Mouse (Mus musculus) layer of hippocampus, postnatal 10 days (tissue): Measurements from ENCODE around the gene Mxd3. TPM values are rescaled to one million over a fixed set of nuclear protein-coding genes. Genes with fewer than 3 reads are reported as not detected.

Experiments
- DNase-seq, 2 experiments: peaks; one replicate each; pipeline ENCODE4 v3.0.0; 2021; ENCODE audit warnings: low spot score in 2 of 2
- total RNA-seq, 2 experiments: library from RNA; stranded (reverse); gene quantifications; 2 replicates each; pipeline ENCODE4 v1.2.3; 2021

Mxd3 gene
- total RNA-seq, 2 experiments from 2014 or later = 2.4 to 2.9 TPM

DNA sequence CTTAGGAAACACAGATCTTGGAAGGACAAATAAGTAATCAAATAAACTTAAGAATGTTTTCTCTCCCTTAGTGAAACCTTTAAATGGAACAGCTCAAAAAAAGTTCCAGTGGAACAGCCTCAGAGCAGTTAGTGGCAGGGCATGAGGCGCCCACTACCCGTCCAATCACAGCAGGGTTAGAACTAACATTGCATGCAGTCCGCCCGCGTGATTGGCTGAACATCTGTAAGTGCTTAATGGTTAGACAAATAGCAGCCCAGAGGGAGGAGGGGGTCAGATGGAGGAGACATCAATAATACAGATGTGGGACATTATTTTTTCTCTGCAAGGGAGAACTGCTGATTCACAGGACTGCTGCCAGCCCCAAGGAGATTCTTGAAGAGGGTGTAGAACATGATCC lies 52.4 kb downstream of the Mxd3 start:
- no peak for DNase-seq

Other genes with a start within 250 kb of the Mxd3 start
- gene Uimc1, start 229.5 kb downstream of the Mxd3 start, total RNA-seq = 10 to 100 TPM; 19.1 to 20.4 TPM
- 10 to 100 TPM; 50.4 to 50.8 TPM for gene Zfp346, start 224.5 kb downstream of the Mxd3 start, total RNA-seq
- not detected for gene Gm17617, start 196.3 kb downstream of the Mxd3 start, total RNA-seq
- gene Fgfr4, start 177.2 kb downstream of the Mxd3 start, total RNA-seq = under 1 TPM; 0.41 to 0.58 TPM
- gene Nsd1, start 120.0 kb downstream of the Mxd3 start, total RNA-seq = 100 to 1,000 TPM; 153 to 156 TPM
- 100 to 1,000 TPM; 169 to 177 TPM for gene Prelid1, start 9.3 kb downstream of the Mxd3 start, total RNA-seq
- gene Rab24, start 7.9 kb downstream of the Mxd3 start, total RNA-seq = 10 to 100 TPM; 62.4 to 66.9 TPM
- gene Lman2, start 33.0 kb upstream of the Mxd3 start, total RNA-seq = 10 to 100 TPM; 44.7 to 49.4 TPM
- gene Rgs14, start 39.9 kb upstream of the Mxd3 start, total RNA-seq = 10 to 100 TPM; 28.6 to 37.0 TPM
- not detected for gene Slc34a1, start 68.4 kb upstream of the Mxd3 start, total RNA-seq
- under 1 TPM in 1 of 2 experiments, not detected in 1; 0.75 TPM for gene Pfn3, start 85.4 kb upstream of the Mxd3 start, total RNA-seq
- 1 to 10 TPM in 1 of 2 experiments, under 1 TPM in 1; 0.37 to 1.2 TPM for gene F12, start 97.0 kb upstream of the Mxd3 start, total RNA-seq
- gene Grk6, start 115.2 kb upstream of the Mxd3 start, total RNA-seq = 10 to 100 TPM; 76.4 to 79.2 TPM
- gene Prr7, start 134.4 kb upstream of the Mxd3 start, total RNA-seq = 100 to 1,000 TPM in 1 of 2 experiments, 10 to 100 TPM in 1; 98.1 to 112 TPM
- 100 to 1,000 TPM; 392 to 399 TPM for gene Dbn1, start 158.3 kb upstream of the Mxd3 start, total RNA-seq
- gene Pdlim7, start 183.9 kb upstream of the Mxd3 start, total RNA-seq = 10 to 100 TPM; 66.1 to 68.9 TPM
- gene Dok3, start 199.5 kb upstream of the Mxd3 start, total RNA-seq = 1 to 10 TPM; 5.0 to 6.5 TPM
- 10 to 100 TPM; 36.9 to 46.6 TPM for gene Ddx41, start 206.8 kb upstream of the Mxd3 start, total RNA-seq
- gene Fam193b, start 241.3 kb upstream of the Mxd3 start, total RNA-seq = 10 to 100 TPM; 61.9 to 82.4 TPM
- gene Tmed9, start 243.9 kb upstream of the Mxd3 start, total RNA-seq = 100 to 1,000 TPM; 127 to 128 TPM